Mouse (Mus musculus): Measurements from ENCODE around the gene Sgsh. TPM values are rescaled to one million over a fixed set of nuclear protein-coding genes. Genes with fewer than 3 reads are reported as not detected.

Gene Sgsh
- polyA plus RNA-seq, 1 experiment from 2014 or later: 8.2 TPM

DNA sequence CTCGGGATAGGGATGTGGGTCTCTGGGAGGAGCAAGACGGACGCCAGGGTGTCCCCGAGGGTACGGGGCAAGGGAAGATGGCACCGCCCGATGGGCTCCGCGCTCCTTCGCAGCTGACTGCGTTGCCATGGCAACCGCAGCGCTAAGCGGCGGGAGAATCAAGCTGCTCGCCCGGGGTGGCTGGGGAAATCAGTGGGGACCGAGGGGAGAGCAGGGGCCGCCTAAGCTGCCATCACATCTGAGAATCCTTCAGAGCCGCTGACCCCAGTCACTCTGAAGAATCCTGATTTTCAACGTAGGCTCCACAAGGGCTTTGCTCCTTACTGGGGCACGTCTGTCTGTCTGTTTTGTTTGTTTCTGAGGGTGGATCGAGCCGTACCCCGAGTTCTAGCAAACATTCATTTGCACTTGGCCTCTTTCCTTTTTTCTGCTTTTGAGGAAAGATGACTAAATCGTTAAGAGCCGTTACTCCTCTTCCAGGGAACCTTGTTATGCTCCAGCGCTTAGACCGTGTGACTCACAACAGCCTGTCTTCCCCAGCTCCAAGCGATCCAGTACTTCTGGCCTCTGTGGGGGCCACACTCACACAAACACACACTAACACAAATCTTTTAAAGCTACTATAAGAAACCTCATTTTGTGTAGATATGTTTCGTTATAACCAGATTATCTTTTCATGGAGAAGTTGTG is 54.9 kb downstream of the Sgsh start:
- peaks cover 14% of the 10 kb centered on the region for H3K4me1 ChIP-seq (ENCODE audit: control insufficient read depth, insufficient read depth, low read length)
- WGBS: 1% methylated on average over 31 of the region's 31 CpGs
- ATAC-seq: peak; percentile 80
- H3K27ac ChIP-seq (ENCODE audit: low read length): peak overlapping the region; percentile 82
- H3K27me3 ChIP-seq (replicated peaks; ENCODE audit: control insufficient read depth, insufficient read depth, low read length): no peaks in the 10 kb centered on the region
- H3K9me3 ChIP-seq (ENCODE audit: control insufficient read depth, low read length): no peaks in the 10 kb centered on the region
- H3K9ac ChIP-seq (ENCODE audit: low read depth, low read length): peak overlapping the region; percentile 76
- peaks cover 9% of the 10 kb centered on the region; the same call in 1 of the 2 replicates for H3K36me3 ChIP-seq (ENCODE audit: control insufficient read depth, insufficient read depth, low read length)
- peak overlapping the region; percentile 87 for H3K4me2 ChIP-seq (ENCODE audit: low read depth, low read length)
- H3K4me3 ChIP-seq (ENCODE audit: low read length): peak overlapping the region; percentile 92

GRCm38 (mm10) chr11:119299391-119300245 is 55.7 kb downstream of the Sgsh start, which contains the start of gene Eif4a3:
Eif4a3 (minus strand) TSS chr11:119300089.
- Histone ChIP-seq H3K27me3 (replicated peaks; ENCODE audit: control insufficient read depth, insufficient read depth, low read length) (no peaks in the 10 kb centered on the region), H3K9ac (ENCODE audit: low read depth, low read length) (peak within 1 kb of the TSS; percentile 97), H3K36me3 (ENCODE audit: control insufficient read depth, insufficient read depth, low read length) (peaks cover 15% of the 10 kb centered on the region), H3K9me3 (ENCODE audit: control insufficient read depth, low read length) (no peaks in the 10 kb centered on the region), H3K4me3 (ENCODE audit: low read length) (peak within 1 kb of the TSS; percentile 92), H3K4me2 (ENCODE audit: low read depth, low read length) (peak within 1 kb of the TSS; percentile 87), H3K27ac (ENCODE audit: low read length) (peak within 1 kb of the TSS; percentile 82), H3K4me1 (ENCODE audit: control insufficient read depth, insufficient read depth, low read length) (peaks cover 14% of the 10 kb centered on the region)
- under 1% methylated on average over 88 of the region's 89 CpGs for WGBS
- peak; percentile 96 for ATAC-seq

DNA sequence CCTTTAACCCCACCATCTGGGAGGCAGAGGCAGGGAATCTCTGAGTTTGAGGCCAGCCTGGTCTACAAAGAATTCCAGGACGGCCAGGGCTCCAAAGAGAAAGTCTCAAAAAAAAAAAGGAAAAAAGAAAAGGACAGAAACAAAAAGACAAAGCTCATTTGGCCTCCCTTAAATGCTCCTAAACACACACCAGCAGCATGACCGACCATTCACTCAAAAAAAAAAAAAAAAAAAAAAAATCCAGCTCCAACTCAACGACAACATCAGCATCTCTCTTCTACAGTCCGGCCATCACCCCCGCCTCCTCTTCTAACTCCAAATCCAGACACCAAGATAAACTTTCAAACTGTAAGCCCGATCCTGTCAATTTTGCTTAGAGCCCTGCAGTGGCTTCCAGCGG is 56.4 kb downstream of the Sgsh start:
- Histone ChIP-seq H3K9ac (ENCODE audit: low read depth, low read length) (peak overlapping the region; percentile 97), H3K4me2 (ENCODE audit: low read depth, low read length) (peak overlapping the region; percentile 72), H3K4me1 (ENCODE audit: control insufficient read depth, insufficient read depth, low read length) (peaks cover 14% of the 10 kb centered on the region), H3K27ac (ENCODE audit: low read length) (no peak overlapping the region), H3K36me3 (ENCODE audit: control insufficient read depth, insufficient read depth, low read length) (peaks cover 22% of the 10 kb centered on the region), H3K9me3 (ENCODE audit: control insufficient read depth, low read length) (no peaks in the 10 kb centered on the region), H3K4me3 (ENCODE audit: low read length) (peak overlapping the region; percentile 92), H3K27me3 (replicated peaks; ENCODE audit: control insufficient read depth, insufficient read depth, low read length) (no peaks in the 10 kb centered on the region)
- WGBS: 10% methylated on average over 7 of the region's 7 CpGs
- ATAC-seq: no peak

GRCm38 (mm10) chr11:119297996-119298395 is 57.3 kb downstream of the Sgsh start:
- Histone ChIP-seq H3K27ac (ENCODE audit: low read length) (no peak overlapping the region), H3K4me1 (ENCODE audit: control insufficient read depth, insufficient read depth, low read length) (peaks cover 14% of the 10 kb centered on the region), H3K9me3 (ENCODE audit: control insufficient read depth, low read length) (no peaks in the 10 kb centered on the region), H3K27me3 (replicated peaks; ENCODE audit: control insufficient read depth, insufficient read depth, low read length) (no peaks in the 10 kb centered on the region), H3K4me2 (ENCODE audit: low read depth, low read length) (no peak overlapping the region), H3K36me3 (ENCODE audit: control insufficient read depth, insufficient read depth, low read length) (peaks cover 30% of the 10 kb centered on the region), H3K4me3 (ENCODE audit: low read length) (no peak overlapping the region), H3K9ac (ENCODE audit: low read depth, low read length) (no peak overlapping the region)
- WGBS: 80% methylated on average over 6 of the region's 6 CpGs
- no peak for ATAC-seq

MicroRNA genes within 50 kb of the gene (microRNA counts, 519-probe panel; counts per million panel counts)
- microRNA mmu-miR-1932: 35.7 counts per million

Small RNA genes lying within 50 kb of the gene (microRNA-seq; reads per million reads assigned to microRNA genes)
- 0.91 reads per million for gene Mir1932

Other genes with a start within 250 kb of the Sgsh start
- gene Tbc1d16, start 127.0 kb downstream of the Sgsh start, polyA plus RNA-seq (2015; fragmentation: Nextera tagmentation; extraction: Ambion mirVana): 11.0 and 12.7 TPM in 2 replicates
- 1.4 and 2.8 TPM in 2 replicates for gene Ccdc40, start 127.0 kb downstream of the Sgsh start, polyA plus RNA-seq (2015; fragmentation: Nextera tagmentation; extraction: Ambion mirVana)
- gene Gaa, start 87.6 kb downstream of the Sgsh start, polyA plus RNA-seq (2015; fragmentation: Nextera tagmentation; extraction: Ambion mirVana): 90.5 and 99.0 TPM in 2 replicates
- gene Eif4a3, start 55.4 kb downstream of the Sgsh start, polyA plus RNA-seq (2015; fragmentation: Nextera tagmentation; extraction: Ambion mirVana): 306 and 335 TPM in 2 replicates
- gene Card14, start 47.8 kb downstream of the Sgsh start, polyA plus RNA-seq (2015; fragmentation: Nextera tagmentation; extraction: Ambion mirVana): 8.5 and 10.5 TPM in 2 replicates
- 9.0 and 10.5 TPM in 2 replicates for gene Slc26a11, start within 50 bp of the Sgsh start, polyA plus RNA-seq (2015; fragmentation: Nextera tagmentation; extraction: Ambion mirVana)
- gene Rnf213, start 37.6 kb upstream of the Sgsh start, polyA plus RNA-seq (2015; fragmentation: Nextera tagmentation; extraction: Ambion mirVana): 7.0 and 7.5 TPM in 2 replicates
- 15.1 and 15.2 TPM in 2 replicates for gene Endov, start 135.8 kb upstream of the Sgsh start, polyA plus RNA-seq (2015; fragmentation: Nextera tagmentation; extraction: Ambion mirVana)
- 0.56 and 0.65 TPM in 2 replicates for gene Nptx1, start 192.2 kb upstream of the Sgsh start, polyA plus RNA-seq (2015; fragmentation: Nextera tagmentation; extraction: Ambion mirVana)
- gene Rptor, start 247.4 kb upstream of the Sgsh start, polyA plus RNA-seq (2015; fragmentation: Nextera tagmentation; extraction: Ambion mirVana): 5.2 and 5.9 TPM in 2 replicates

All from intestine, embryonic 16.5 days (tissue).